Mouse (Mus musculus) embryonic facial prominence, embryonic 11.5 days (tissue): ENCODE results near the gene Brca2. TPM values are rescaled to one million over a fixed set of nuclear protein-coding genes. Genes with fewer than 3 reads are reported as not detected.

Source experiments
- ATAC-seq: fragments of 200-750 bp; cut with Nextera tagmentation; replicated peaks from 2 replicates; pipeline ENCODE4 v1.8.0; 2017; ENCODE audit warnings: low read depth; ENCODE audit not compliant: insufficient number of reproducible peaks, low FRiP score, low TSS enrichment
- DNase-seq: peaks from one replicate; pipeline ENCODE4 v3.0.0-alpha.2; 2015; ENCODE audit warnings: low spot score
- H3K27ac ChIP-seq: fragments of 300-500 bp; sonication (generic); replicated peaks from 2 replicates; pipeline ENCODE4 v1.5.1; 2014; ENCODE audit warnings: mild to moderate bottlenecking, low read depth, low read length, control low read depth
- H3K27me3 ChIP-seq: fragments of 300-500 bp; sonication (generic); 2 replicates; pipeline ENCODE4 v1.6.1; 2014; ENCODE audit warnings: mild to moderate bottlenecking, low read length, moderate library complexity, mixed read lengths; ENCODE audit not compliant: control insufficient read depth, insufficient read depth
- H3K36me3 ChIP-seq: fragments of 300-500 bp; sonication (generic); replicated peaks from 2 replicates; pipeline ENCODE4 v1.6.1; 2014; ENCODE audit warnings: low read depth, mild to moderate bottlenecking, low read length, moderate library complexity, mixed read lengths; ENCODE audit not compliant: control insufficient read depth, insufficient read depth
- H3K4me1 ChIP-seq: fragments of 300-500 bp; sonication (generic); 2 replicates; pipeline ENCODE4 v1.6.1; 2014; ENCODE audit warnings: low read length, mixed read lengths; ENCODE audit not compliant: control insufficient read depth, insufficient read depth
- H3K4me2 ChIP-seq: fragments of 300-500 bp; sonication (generic); 2 replicates; pipeline ENCODE4 v1.6.1; 2014; ENCODE audit warnings: low read depth, mild to moderate bottlenecking, control low read depth, low read length, moderate library complexity
- H3K4me3 ChIP-seq: fragments of 300-500 bp; sonication (generic); 2 replicates; pipeline ENCODE4 v1.5.1; 2014; ENCODE audit warnings: low read depth, low read length, control low read depth
- H3K9ac ChIP-seq: fragments of 300-500 bp; sonication (generic); replicated peaks from 2 replicates; pipeline ENCODE4 v1.6.1; 2014; ENCODE audit warnings: mild to moderate bottlenecking, control low read depth, low read length
- H3K9me3 ChIP-seq: fragments of 300-500 bp; sonication (generic); replicated peaks from 2 replicates; pipeline ENCODE4 v1.6.1; 2016; ENCODE audit warnings: mild to moderate bottlenecking, low read length, inconsistent platforms, mixed read lengths; ENCODE audit not compliant: control insufficient read depth
- WGBS: fragments of 180-500 bp; shearing (Covaris S2); extraction: QIAGEN DNeasy Blood & Tissue Kit; methylation state at CpG from one replicate; pipeline ENCODE4 v1.1.7; 2014; 5-methylcytosine and 5-hydroxymethylcytosine counted together
- polyA plus RNA-seq: library from polyadenylated mRNA; unstranded; fragments of >200 nt; fragmentation: Nextera tagmentation; extraction: Ambion mirVana; gene quantifications from 2 replicates; pipeline ENCODE4 v1.2.1, GENCODE M21; 2014

Gene Brca2
- polyA plus RNA-seq, 1 experiment from 2014 or later: 29.6 TPM

DNA sequence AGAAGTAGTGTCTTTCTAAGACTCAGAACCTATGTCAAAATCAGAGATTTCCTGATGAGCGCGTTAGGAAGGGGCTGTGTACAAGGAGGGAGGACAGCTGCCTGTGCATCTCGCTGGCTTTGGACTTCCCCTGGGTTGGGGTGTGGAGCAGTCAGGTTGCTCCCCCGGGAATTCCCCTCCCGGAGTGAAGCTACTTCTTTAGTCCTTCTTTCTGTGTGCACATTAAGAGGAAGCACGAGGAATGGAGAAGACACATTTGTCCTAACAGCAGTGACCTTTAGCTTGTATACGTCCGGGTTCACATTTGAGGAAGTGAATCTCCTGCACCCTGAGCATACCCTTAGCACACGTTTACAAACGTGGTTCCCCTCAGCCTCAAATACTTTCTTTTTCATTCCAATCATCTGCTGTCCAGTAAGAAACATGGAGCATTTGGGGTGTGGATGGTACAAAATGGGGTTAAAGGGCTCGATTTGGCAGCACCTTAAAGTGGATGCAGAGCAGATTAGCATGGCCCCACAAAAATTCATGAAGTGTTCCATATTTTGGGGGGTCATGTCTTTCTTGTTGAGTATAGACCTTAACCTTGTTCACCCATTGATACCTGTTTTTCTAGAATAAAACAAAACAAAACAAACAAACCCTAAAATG lies 73.1 kb downstream of the Brca2 start:
- Histone ChIP-seq H3K4me2 (no peak overlapping the region), H3K27ac (no peak overlapping the region), H3K4me3 (no peak overlapping the region), H3K9me3 (no peaks in the 10 kb centered on the region), H3K9ac (no peak overlapping the region), H3K4me1 (no peaks in the 10 kb centered on the region; the same call in 1 of the 2 replicates), H3K36me3 (no peaks in the 10 kb centered on the region), H3K27me3 (peaks cover 19% of the 10 kb centered on the region)
- 44% methylated on average over 11 of the region's 11 CpGs for WGBS
- DNase-seq (no peak), ATAC-seq (no peak)

DNA sequence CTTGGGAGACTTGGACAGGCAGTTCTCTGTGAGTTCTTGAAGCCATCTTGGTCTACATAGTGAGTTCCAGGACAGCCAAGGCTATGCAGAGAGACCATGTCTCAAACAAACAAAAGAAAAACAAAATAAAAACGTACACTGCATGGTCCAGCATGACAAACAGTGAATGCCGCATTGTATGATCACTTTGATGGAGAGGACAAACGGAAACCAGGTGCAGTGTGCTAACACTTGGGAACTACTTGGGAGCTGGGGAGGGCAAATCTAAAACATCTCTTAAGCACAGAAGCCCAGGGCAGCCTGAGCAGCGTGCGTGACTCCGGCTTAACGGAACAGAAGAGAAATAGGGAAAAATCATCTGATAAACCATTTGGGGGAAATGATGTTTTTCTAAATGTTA lies 74.7 kb downstream of the Brca2 start, which contains the start of gene N4bp2l1:
Gene N4bp2l1, minus strand, starts transcription at position 101 of the 400 bp plus-strand sequence.
- DNase-seq (no peak), ATAC-seq (no peak)
- Histone ChIP-seq H3K4me1 (no peaks in the 10 kb centered on the region; the same call in 1 of the 2 replicates), H3K4me3 (no peak within 1 kb of the TSS), H3K9me3 (no peaks in the 10 kb centered on the region), H3K36me3 (no peaks in the 10 kb centered on the region), H3K4me2 (no peak within 1 kb of the TSS), H3K27ac (no peak within 1 kb of the TSS), H3K9ac (no peak within 1 kb of the TSS), H3K27me3 (peaks cover 19% of the 10 kb centered on the region)
- WGBS: 70% methylated on average over 7 of the region's 7 CpGs

DNA sequence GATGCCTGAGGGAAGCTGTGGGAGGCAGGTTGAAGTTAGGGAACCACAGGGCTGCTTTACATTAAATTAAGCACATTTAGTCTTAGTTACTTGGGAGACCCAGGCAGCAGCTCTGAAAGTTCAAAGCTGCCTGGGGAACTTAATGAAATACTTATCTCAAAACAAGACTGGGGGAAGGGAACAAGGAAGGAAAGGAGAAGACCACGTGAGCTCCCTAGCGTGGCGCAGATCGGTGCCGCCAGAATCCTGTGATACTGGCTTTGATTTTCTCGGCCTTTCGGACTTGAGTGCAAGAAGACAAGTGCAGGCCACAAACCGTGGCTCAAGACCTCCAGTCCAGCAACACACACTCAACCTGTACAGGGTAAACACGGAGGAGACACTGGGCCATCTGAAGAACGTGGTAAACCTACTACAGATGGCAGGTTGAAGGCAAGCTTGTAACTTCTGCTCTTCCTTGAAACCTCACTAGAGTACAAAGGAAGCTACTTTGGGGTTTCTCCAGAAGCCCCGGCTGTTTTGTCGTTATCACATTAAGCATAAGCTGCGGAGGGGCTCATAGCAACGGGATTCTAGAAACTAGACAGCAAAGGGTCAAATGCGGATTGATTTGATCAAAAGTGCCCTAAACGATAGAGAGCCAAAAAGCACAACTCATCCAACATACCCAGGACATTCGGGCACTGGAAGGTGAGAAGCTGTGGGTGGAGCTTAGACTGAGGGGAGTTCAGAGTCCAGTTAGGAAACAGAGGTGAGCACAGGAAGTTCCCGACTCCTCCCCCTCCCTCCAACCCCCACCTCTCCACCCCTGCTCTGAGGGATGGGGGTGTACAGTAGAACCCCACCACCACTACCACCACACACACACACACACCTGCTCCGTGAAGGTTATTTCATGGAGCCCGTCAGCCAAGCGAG lies 76.0 kb downstream of the Brca2 start:
- H3K4me3 ChIP-seq: no peak overlapping the region
- no peak overlapping the region for H3K4me2 ChIP-seq
- H3K27ac ChIP-seq: no peak overlapping the region
- no peaks in the 10 kb centered on the region; the same call in 1 of the 2 replicates for H3K4me1 ChIP-seq
- ATAC-seq (no peak), DNase-seq (peak; percentile 2)
- peaks cover 10% of the 10 kb centered on the region for H3K27me3 ChIP-seq
- WGBS: 64% methylated on average over 21 of the region's 21 CpGs
- H3K9me3 ChIP-seq: no peaks in the 10 kb centered on the region
- no peak overlapping the region for H3K9ac ChIP-seq
- H3K36me3 ChIP-seq: no peaks in the 10 kb centered on the region

DNA sequence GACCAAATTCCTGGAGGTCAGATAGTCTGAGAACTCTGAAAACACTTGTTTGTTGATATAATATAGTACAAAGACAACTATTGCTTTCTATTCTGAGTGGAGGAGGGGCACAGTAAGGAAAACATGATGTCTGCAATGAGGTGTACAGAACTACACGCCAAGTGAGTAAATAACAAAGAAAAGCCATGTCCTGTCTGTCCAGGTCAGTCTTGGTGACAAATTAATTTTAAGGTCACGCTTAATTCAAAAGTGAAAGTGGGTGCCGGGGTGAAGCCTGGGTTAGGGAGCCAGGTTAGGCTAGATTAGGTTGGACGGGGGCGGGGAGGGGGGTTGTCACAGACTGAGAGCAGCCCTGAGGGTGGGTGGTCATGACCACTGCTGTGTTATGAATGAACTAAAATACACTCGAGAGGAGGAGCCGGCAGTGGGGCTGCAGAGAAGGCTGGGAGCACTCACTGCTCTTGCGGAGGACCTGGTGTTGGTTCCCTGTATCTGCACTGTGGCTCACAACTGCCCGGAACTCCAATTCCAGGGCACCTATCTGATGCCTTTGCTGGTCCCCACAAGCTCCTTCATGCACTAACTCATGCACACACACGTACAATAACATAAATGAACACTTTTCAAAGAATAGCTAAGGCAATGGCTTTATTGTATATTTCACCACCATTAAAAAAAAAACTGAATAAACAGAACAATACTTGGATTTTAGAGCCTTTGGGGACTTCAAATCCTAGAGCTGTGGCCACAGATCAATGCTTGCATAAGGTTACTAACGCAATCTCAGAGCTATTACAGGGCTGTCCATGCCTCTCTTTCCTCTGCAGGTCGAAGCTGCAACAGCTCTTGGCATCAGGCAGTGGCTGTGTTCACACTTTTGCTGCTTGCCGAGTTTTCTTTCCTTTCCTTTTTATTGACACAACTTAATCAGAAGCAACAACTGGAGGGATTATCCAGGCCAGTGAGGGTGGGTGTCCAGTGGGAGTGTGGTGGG lies 77.2 kb downstream of the Brca2 start:
- no peak overlapping the region; the same call in 1 of the 2 replicates for H3K9ac ChIP-seq

DNA sequence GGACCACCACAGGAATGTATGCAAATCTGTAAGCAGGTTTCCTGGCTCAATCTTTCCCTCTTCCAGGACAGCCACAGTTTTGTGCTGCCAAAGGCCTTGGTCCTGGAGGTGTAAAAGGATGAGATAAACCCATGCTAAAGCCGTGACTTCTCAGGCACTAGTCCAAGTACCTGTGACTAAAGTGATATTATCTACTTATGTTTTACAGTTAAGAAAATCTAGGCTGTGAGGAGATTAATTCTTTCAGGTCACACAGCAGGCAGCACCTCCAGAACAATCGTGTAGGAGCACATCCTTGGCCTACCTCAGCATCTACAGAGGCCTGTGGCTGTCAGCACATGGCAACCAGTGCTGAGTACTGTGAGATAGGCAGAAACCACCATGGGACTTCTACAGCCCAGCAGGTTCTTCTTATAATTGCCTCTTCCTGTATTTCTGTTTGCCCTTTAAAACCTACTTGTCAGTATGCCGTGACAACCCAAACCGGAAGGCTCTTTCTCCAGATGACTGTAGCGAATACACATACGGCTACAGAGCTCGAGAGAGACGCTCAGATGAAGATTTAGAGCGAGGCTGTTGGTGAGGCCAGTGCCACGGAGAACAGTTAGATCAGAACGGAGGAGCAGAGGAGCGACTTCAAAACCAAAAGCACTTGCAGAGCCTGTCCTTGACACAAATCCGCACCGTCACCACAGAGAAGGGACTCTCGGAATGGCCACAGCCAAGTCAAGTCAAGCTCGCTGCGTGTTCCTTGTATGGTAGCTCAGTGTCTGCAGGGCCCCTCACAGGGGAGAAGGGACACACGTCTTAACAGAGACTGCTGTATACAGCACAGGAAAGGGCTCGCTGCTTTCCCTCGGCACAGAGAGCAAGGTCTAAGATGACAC lies 78.4 kb downstream of the Brca2 start:
- no peak for DNase-seq
- Histone ChIP-seq H3K4me1 (no peaks in the 10 kb centered on the region), H3K27ac (no peak overlapping the region), H3K4me2 (no peak overlapping the region), H3K9ac (no peak overlapping the region), H3K36me3 (no peaks in the 10 kb centered on the region), H3K27me3 (no peaks in the 10 kb centered on the region), H3K9me3 (no peaks in the 10 kb centered on the region), H3K4me3 (no peak overlapping the region)
- no peak for ATAC-seq
- WGBS: 82% methylated on average over 20 of the region's 20 CpGs

More for the DNA sequence above, 77.2 kb downstream of the Brca2 start:
- H3K4me3 ChIP-seq: no peak overlapping the region
- no peaks in the 10 kb centered on the region for H3K9me3 ChIP-seq
- DNase-seq: peak; percentile 3
- no peak overlapping the region for H3K27ac ChIP-seq
- no peak for ATAC-seq
- H3K4me2 ChIP-seq: no peak overlapping the region
- H3K36me3 ChIP-seq: no peaks in the 10 kb centered on the region
- WGBS: 64% methylated on average over 13 of the region's 13 CpGs
- H3K27me3 ChIP-seq: 0 out of 2 replicates have a peak, but pooled peaks cover 4% of the 10 kb centered on the region
- H3K4me1 ChIP-seq: no peaks in the 10 kb centered on the region; the same call in 1 of the 2 replicates

DNA sequence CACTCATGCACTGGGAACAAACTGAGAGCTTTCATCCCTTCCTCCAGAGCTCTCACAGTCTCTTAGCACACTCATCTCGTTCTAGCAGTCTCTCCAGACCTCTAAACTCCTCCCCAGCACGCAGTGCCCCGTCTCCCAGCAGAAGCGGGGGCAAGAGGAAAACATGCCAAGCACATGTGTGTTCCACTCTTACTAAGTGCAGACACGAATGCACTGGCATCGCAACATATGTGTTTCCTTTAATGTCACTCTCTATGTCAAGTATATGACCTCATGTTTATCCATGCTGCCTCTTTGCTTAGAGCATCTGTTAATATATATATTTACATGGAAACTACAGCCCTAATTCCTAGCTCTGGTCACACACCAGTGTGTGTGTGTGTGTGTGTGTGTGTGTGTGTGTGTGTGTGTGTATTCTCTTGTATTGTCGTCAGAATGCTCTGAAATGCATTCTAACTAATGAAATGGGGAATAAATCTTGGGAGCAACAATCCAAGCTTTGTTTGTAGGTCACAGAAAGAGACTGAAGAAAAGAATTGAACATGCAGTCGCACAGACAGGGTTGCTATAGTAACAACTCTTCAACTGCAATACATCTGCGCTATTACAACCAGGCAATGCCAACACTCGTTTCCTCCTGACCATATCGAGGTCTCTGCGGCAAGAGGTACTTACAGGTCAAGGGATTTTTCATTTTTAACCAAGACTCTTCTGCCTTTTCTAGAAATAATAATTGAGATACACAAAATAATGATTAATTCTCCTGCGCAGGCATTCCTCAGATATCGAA lies 79.2 kb downstream of the Brca2 start:
- Histone ChIP-seq H3K4me3 (no peak overlapping the region), H3K4me1 (no peaks in the 10 kb centered on the region), H3K27ac (no peak overlapping the region), H3K4me2 (no peak overlapping the region), H3K9ac (no peak overlapping the region), H3K9me3 (no peaks in the 10 kb centered on the region), H3K27me3 (no peaks in the 10 kb centered on the region), H3K36me3 (no peaks in the 10 kb centered on the region)
- ATAC-seq (no peak), DNase-seq (no peak)
- 81% methylated on average over 14 of the region's 14 CpGs for WGBS
